Mouse (Mus musculus) lung, adult 10 weeks (tissue): ENCODE measurements around the gene 4933403O08Rik. TPM values are rescaled to one million over a fixed set of nuclear protein-coding genes. Genes with fewer than 3 reads are reported as not detected.

Source experiments
- polyA plus RNA-seq: library from polyadenylated mRNA; stranded (reverse); fragments of 350-450 nt; fragmentation: Illumina TruSeq; extraction: RNeasy Lipid Tissue Mini Kit (QIAGEN cat#74804); gene quantifications from one replicate; pipeline ENCODE4 v1.2.3, GENCODE M21; 2014; ENCODE audit warnings: low read depth, low replicate concordance; ENCODE audit not compliant: insufficient read depth

4933403O08Rik gene
- polyA plus RNA-seq: not detected

GRCm38 (mm10) chrX:112238749-112239148, at the start of gene 4933403O08Rik:
Gene 4933403O08Rik (plus strand): TSS chrX:112239049.

Other genes starting within 250 kb of the 4933403O08Rik start
- gene Tex16, start 228.0 kb upstream of the 4933403O08Rik start, polyA plus RNA-seq: not detected
- gene Apool, start 72.3 kb downstream of the 4933403O08Rik start, polyA plus RNA-seq: 17.5 TPM
- gene Satl1, start 167.7 kb downstream of the 4933403O08Rik start, polyA plus RNA-seq: not detected